Mouse (Mus musculus): ENCODE results near the gene Ceacam20. TPM values are rescaled to one million over a fixed set of nuclear protein-coding genes. Genes with fewer than 3 reads are reported as not detected.

The Ceacam20 gene
- polyA plus RNA-seq, 1 experiment: not detected

GRCm38 (mm10) chr7:19932133-19932876 is 32.9 kb upstream of the Ceacam20 start:
- TF ChIP-seq CTCF (IDR thresholded peaks at IDR 0.05; ENCODE audit: extremely low read depth, insufficient read depth, low read length): no peak
- no peak for TF ChIP-seq POLR2A (IDR thresholded peaks at IDR 0.05; ENCODE audit: extremely low read depth, insufficient read depth, low read length)
- peaks cover 2% of the 10 kb centered on the region; the same call in 1 of the 2 replicates for H3K4me1 ChIP-seq (ENCODE audit: control insufficient read depth, insufficient read depth, low read length)
- no peak overlapping the region for H3K27ac ChIP-seq (ENCODE audit: insufficient read depth, low read length)
- H3K4me3 ChIP-seq (ENCODE audit: insufficient read depth, low read length): no peak overlapping the region

- H3K27ac ChIP-seq (ENCODE audit: insufficient read depth, low read length): peak overlapping the region; percentile 15; the same call in 1 of the 2 replicates
- H3K4me1 ChIP-seq (ENCODE audit: control insufficient read depth, insufficient read depth, low read length): peaks cover 2% of the 10 kb centered on the region; the same call in 1 of the 2 replicates
- TF ChIP-seq CTCF (IDR thresholded peaks at IDR 0.05; ENCODE audit: extremely low read depth, insufficient read depth, low read length) (no peak), POLR2A (IDR thresholded peaks at IDR 0.05; ENCODE audit: extremely low read depth, insufficient read depth, low read length) (no peak)
- no peak overlapping the region; the same call in 1 of the 2 replicates for H3K4me3 ChIP-seq (ENCODE audit: insufficient read depth, low read length)
These were observed 32.1 kb upstream of the Ceacam20 start for GRCm38 (mm10) chr7:19932877-19933809.

DNA sequence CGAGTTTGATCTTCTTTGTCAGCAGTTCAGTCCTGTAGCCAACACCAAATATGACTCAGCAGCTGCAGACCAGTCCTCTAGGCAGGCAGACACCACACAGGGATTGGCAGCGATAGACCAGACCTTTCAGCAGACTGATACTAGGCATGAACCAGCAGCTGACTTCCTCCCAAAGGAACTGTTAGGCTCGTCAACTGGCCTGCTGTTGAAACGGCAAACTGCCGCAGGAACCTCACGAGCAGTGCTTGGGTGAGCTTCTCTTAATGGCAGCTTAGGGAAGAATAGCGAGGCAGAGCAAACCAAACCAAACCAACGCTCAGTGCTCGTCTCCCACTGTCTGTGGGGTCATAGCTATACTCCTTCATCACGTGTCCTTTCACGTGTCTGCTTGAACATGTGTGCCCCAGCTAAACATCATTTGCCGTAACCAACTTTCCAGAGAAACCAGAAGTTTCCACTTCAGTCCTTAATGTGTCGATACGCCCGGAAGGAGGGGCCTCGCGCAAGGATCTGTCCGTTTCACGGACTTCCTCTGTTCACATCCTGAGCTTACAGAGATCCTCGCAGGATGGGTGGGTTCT is 30.0 kb upstream of the Ceacam20 start:
- Histone ChIP-seq H3K4me3 (ENCODE audit: insufficient read depth, low read length) (no peak overlapping the region), H3K4me1 (ENCODE audit: control insufficient read depth, insufficient read depth, low read length) (peaks cover 2% of the 10 kb centered on the region; the same call in 1 of the 2 replicates)
- TF ChIP-seq POLR2A (IDR thresholded peaks at IDR 0.05; ENCODE audit: extremely low read depth, insufficient read depth, low read length): no peak
- TF ChIP-seq CTCF (IDR thresholded peaks at IDR 0.05; ENCODE audit: extremely low read depth, insufficient read depth, low read length): no peak

DNA sequence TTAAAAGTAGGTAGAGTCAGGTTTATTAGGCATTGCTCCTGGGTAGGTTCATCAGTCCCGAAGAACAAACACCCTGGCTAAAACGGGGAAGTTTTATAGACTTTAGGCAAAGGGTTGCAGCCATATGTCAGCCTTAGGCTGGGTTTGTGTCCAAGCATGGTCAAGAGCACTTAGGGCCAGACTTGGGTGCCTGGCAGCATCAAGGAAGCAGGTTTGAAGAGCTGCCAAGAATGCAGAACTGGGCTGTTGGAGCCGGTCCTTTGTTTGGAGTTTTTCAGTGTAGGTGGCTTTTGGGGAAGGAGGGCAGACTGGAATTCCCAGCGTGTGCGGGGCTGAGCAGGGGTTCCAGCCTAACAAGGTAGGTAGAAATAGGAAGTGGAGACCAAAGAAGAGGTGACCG is 29.3 kb upstream of the Ceacam20 start:
- TF ChIP-seq POLR2A (IDR thresholded peaks at IDR 0.05; ENCODE audit: extremely low read depth, insufficient read depth, low read length) (no peak), CTCF (IDR thresholded peaks at IDR 0.05; ENCODE audit: extremely low read depth, insufficient read depth, low read length) (no peak)
- Histone ChIP-seq H3K27ac (ENCODE audit: insufficient read depth, low read length) (no peak overlapping the region), H3K4me1 (ENCODE audit: control insufficient read depth, insufficient read depth, low read length) (peaks cover 2% of the 10 kb centered on the region; the same call in 1 of the 2 replicates), H3K4me3 (ENCODE audit: insufficient read depth, low read length) (no peak overlapping the region)

More for the DNA sequence above, 30.0 kb upstream of the Ceacam20 start:
- no peak overlapping the region for H3K27ac ChIP-seq (ENCODE audit: insufficient read depth, low read length)

DNA sequence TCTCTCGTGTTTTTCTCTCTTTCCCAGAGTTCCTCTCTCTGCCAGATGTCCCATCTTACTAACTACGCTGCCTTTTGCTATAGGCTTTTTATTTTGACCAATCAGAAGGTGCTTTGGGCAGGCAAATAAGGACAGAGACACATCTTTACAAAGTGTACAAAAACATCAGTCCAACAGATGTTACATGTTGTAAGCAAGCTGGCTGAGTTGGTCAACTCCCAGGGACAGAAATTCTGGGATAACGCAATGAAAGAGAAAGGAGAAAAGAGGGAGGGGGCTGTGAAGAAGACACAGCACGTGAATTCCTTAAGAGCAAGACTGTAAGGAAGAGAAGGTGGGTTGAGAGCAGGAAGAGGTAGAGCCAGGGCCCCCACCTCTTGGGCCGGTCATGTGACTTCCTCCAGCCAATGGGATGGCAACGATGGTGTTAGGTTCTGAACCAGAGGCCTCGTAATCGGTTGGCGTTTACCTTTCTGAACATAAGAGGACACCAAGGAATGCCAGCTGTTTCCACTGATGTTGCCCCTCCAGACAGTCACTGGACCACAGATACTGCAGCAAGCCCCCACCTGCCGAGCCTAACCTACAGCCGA is 27.9 kb upstream of the Ceacam20 start:
- H3K4me1 ChIP-seq (ENCODE audit: control insufficient read depth, insufficient read depth, low read length): no peaks in the 10 kb centered on the region
- no peak overlapping the region for H3K4me3 ChIP-seq (ENCODE audit: insufficient read depth, low read length)
- TF ChIP-seq CTCF (IDR thresholded peaks at IDR 0.05; ENCODE audit: extremely low read depth, insufficient read depth, low read length) (no peak), POLR2A (IDR thresholded peaks at IDR 0.05; ENCODE audit: extremely low read depth, insufficient read depth, low read length) (no peak)
- H3K27ac ChIP-seq (ENCODE audit: insufficient read depth, low read length): no peak overlapping the region

DNA sequence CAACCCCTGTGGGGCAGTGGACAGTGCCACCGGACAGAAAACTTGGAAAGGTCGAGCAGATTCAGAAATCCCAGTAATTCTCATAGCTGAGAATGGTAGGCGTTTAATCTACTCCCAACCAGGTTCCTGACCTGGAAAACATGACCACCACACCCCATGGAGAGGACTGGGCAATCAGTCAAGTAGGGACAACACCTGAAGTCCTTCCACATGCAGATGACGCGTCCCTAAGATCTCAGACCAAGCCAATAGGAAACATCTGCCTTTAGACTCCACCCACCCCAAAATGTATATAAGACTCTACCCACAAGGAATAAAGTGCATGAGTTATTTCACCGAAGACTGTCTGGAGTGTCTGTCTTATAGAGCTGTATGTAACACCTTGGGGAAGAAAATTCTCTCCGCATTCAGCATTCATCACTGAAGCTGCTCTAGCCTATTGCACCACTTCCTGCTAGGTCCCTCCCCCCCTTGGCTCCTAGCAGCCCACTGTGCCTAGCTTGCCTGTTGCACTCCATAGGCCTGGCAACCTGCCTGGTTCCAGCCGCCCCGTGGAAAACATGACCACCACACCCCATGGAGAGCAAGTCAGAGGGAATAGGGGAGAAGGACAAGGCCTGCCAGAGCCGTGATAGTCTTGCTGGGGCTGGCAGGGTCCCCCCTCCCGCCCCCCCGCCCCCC is 25.5 kb upstream of the Ceacam20 start:
- Histone ChIP-seq H3K4me3 (ENCODE audit: insufficient read depth, low read length) (no peak overlapping the region), H3K4me1 (ENCODE audit: control insufficient read depth, insufficient read depth, low read length) (no peaks in the 10 kb centered on the region), H3K27ac (ENCODE audit: insufficient read depth, low read length) (no peak overlapping the region)
- no peak for TF ChIP-seq POLR2A (IDR thresholded peaks at IDR 0.05; ENCODE audit: extremely low read depth, insufficient read depth, low read length)
- TF ChIP-seq CTCF (IDR thresholded peaks at IDR 0.05; ENCODE audit: extremely low read depth, insufficient read depth, low read length): no peak

GRCm38 (mm10) chr7:19940256-19940655 is 25.0 kb upstream of the Ceacam20 start:
- Histone ChIP-seq H3K27ac (ENCODE audit: insufficient read depth, low read length) (no peak overlapping the region), H3K4me1 (ENCODE audit: control insufficient read depth, insufficient read depth, low read length) (no peaks in the 10 kb centered on the region), H3K4me3 (ENCODE audit: insufficient read depth, low read length) (no peak overlapping the region)
- TF ChIP-seq CTCF (IDR thresholded peaks at IDR 0.05; ENCODE audit: extremely low read depth, insufficient read depth, low read length): no peak
- no peak for TF ChIP-seq POLR2A (IDR thresholded peaks at IDR 0.05; ENCODE audit: extremely low read depth, insufficient read depth, low read length)

GRCm38 (mm10) chr7:19944709-19945108 is 20.5 kb upstream of the Ceacam20 start:
- TF ChIP-seq CTCF (IDR thresholded peaks at IDR 0.05; ENCODE audit: extremely low read depth, insufficient read depth, low read length): no peak
- Histone ChIP-seq H3K27ac (ENCODE audit: insufficient read depth, low read length) (no peak overlapping the region), H3K4me3 (ENCODE audit: insufficient read depth, low read length) (no peak overlapping the region), H3K4me1 (ENCODE audit: control insufficient read depth, insufficient read depth, low read length) (no peaks in the 10 kb centered on the region)
